Mouse (Mus musculus) cerebral cortex, adult 2 months (tissue): ENCODE data around the gene Hist2h3b.

Experiments
- WGBS: fragments of 180-500 bp; shearing (Covaris S2); methylation state at CpG from one replicate; pipeline ENCODE4 v1.1.7; 2018; 5-methylcytosine and 5-hydroxymethylcytosine counted together

Hist2h3b gene

GRCm38 (mm10) chr3:96268051-96268775 is at the start of gene Hist2h3b:
Gene Hist2h3b, plus strand, starts transcription at chr3:96268654.
- 6% methylated on average over 30 of the region's 30 CpGs for WGBS

GRCm38 (mm10) chr3:96219191-96219641 is 49.2 kb upstream of the Hist2h3b start:
- WGBS: under 1% methylated on average over 12 of the region's 12 CpGs

DNA sequence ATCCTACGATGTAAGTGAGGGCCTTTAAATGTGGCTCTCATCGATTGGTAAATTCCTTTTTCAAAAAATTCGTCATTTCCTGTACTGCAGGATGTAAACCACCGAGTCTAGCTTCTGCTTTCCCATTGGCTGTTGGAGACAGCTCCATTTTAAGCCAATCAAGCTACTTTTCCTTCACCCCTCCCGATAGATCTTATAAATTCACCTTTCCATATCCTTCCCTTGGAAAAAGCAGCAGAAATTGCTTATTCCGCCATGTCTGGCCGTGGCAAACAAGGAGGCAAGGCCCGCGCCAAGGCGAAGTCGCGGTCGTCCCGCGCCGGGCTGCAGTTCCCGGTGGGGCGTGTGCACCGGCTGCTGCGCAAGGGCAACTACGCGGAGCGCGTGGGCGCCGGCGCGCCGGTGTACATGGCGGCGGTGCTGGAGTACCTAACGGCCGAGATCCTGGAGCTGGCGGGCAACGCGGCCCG is 48.8 kb upstream of the Hist2h3b start, which contains the start of the genes Bola1 and Hist2h2ab:
Gene Bola1 (minus strand): TSS at position 49 of the 470 bp plus-strand sequence.
Gene Hist2h2ab (plus strand): TSS at position 205 of the 470 bp plus-strand sequence.
- under 1% methylated on average over 36 of the region's 37 CpGs for WGBS

- under 1% methylated on average over 34 of the region's 47 CpGs for WGBS
These were observed 48.2 kb upstream of the Hist2h3b start for GRCm38 (mm10) chr3:96220131-96220764.

GRCm38 (mm10) chr3:96220765-96221639 is 47.5 kb upstream of the Hist2h3b start, which contains the start of the genes Hist2h2ac and Hist2h2be:
Gene Hist2h2ac, minus strand, starts transcription at chr3:96220880.
Gene Hist2h2be, plus strand, starts transcription at chr3:96221119.
- under 1% methylated on average over 43 of the region's 43 CpGs for WGBS

DNA sequence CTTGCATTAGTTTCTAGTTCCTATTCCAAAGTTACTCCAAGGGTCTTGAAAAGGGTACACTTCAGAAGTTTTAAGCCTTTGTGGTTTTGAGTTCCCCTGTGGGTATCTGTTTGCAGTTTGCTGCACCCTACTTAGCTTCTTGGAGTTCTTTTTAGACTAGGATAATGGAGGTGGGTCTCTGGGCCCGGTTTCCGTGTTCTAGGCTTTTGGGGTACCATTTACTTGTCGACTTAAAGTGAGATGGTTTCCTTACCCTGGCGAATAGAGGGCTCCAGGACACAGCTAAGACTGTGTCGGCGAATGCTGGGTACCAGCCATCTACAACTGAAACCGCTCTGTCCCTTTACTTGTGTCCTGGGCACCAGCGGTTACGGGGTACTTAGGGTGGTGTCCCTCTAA is 46.8 kb upstream of the Hist2h3b start:
- 16% methylated on average over 9 of the region's 9 CpGs for WGBS

GRCm38 (mm10) chr3:96222774-96223173 is 45.7 kb upstream of the Hist2h3b start:
- WGBS: 64% methylated on average over 4 of the region's 4 CpGs

DNA sequence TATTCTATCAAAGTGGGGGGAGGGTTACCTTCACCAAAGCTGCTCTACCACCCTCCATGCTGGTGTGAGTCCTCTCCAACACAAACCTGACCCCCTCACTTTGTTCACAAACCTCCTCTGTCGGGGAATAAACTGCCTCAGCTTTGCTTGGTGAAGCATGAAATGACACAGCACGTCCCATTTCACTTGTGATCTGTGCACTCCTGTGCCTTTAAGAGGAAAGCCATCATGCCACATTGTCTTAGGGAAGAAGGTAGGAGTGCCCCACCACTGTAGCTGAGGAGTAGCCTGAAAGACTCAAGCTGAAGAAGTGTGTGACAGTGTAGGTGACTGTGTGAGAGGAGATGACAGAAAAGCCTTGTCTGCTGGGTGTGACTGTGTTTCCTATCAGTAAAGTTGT is 43.0 kb upstream of the Hist2h3b start:
- WGBS: 65% methylated on average over 2 of the region's 2 CpGs

DNA sequence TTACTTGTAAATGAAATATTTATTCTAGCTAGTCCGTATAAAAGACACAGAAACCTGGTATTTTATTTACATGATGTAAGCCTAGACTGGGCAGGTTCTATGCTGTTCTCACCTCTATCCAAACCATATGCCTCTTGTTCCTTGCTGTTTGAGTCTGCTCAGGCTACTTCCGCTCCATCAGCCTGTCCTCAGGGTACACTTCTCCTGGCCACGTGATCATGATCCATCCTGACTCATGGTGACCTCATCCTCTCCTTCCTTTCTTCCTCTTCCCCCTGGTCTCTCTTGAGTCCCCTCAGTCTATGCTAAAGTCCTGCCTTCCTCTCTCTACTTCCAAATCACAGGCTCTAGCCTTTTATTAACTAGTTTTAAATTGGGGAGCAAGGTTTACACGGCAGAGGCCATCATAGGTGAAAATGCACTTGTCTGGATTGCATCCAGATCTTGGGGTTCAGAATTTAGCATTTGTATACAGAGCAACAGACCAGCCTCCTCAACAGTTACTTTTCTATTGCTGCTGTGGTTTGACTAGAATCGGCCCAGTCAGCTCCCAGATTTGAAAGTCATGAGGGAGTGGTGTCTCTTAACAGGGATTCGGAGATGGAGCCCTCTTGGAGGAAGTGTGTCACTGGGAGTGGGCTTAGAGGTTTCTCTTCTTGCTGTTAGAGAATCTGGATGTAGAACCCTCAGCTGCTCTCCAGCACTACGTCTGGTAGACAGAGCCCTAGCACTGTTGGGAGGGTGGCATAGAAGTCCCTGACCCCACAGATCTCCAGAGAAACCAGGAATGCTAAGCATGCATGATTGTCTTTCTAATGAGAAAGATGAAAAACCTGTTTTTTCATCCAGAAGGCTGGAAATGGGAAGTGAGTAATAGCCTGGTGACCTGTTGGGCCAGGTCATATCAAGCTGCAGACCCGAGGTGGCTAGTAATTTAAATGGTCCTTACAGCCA is 41.5 kb upstream of the Hist2h3b start:
- 72% methylated on average over 8 of the region's 8 CpGs for WGBS

DNA sequence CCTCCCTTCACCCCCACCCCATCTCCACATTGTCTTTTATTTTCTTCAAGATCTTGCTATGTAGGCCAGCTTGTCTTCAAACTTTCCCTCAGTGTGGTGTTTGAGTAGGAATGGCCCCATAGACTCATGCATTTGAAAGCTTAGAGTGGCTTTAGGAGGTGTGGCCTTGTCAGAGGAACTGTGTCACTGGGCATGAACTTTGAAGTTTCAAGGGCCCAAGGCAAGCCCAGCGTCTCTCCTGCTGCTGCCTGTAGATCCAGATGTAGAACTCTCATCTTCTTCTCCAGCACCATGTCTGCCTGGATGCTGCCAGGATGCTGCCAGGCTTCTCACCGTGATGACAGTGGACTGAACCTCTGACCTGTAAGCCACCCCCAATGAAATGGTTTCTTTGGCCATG is 39.6 kb upstream of the Hist2h3b start:
- WGBS: 82% methylated on average over 2 of the region's 2 CpGs

GRCm38 (mm10) chr3:96230404-96230803 is 38.0 kb upstream of the Hist2h3b start:
- 79% methylated on average over 2 of the region's 2 CpGs for WGBS

DNA sequence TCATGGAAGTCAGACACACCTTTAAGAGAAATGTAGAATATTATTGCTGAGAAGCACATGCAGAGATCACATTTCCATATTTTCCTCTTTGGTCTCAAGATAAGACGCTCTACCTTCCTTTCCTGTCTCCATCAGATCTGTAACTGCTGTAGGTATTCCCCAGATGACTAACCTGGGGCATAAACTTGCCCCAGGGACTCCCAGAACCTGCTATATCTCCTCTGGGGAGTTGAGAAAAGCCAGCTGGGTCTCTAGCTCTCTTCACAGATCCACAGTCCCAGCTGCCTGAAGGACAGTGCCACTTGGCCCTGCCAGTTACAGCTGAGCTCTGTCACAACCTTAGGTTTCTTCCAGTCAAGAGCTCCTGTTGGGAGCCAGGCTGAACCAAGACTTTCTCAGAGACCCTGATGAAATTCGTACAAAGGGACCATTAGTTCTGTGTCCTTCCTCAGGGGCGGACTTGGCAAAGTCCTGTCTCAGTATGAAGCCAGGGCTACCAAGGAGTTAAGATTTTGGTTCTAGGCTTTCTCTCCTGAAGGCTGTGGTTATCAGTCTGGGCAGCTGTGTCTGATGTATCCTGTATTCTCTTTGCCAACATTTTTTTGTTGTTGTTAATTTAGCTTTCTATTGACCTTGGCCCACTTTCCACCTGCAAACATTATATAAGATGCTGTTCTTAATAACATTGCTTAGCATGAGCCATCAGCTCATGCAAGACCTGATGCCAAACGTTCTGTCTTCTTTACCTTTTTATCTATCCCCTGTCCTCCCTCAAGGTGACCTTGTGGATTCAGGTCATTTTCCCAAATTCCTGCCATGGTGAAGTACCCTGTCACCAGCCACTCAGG is 37.3 kb upstream of the Hist2h3b start:
- 77% methylated on average over 4 of the region's 4 CpGs for WGBS

DNA sequence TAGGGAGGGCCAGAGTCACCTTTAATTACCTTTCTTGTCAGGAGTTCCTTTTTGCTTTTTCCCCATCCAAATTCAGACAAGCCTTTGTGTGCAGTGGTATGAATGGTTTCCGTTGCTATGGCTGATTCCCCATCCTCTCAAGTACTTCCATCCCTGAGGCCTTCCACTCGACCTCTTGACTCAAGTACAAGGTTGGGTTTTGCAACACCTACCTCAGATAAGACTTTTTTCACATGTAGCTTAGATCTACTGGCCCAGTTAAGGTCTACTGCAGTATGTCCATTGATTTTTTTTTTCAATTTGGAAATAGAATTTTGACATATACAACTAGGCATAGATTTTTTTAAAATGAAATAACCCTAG is 36.7 kb upstream of the Hist2h3b start:
- 68% methylated on average over 2 of the region's 2 CpGs for whole genome bisulfite sequencing

- 71% methylated on average over 2 of the region's 2 CpGs for WGBS
These were observed 33.5 kb upstream of the Hist2h3b start for GRCm38 (mm10) chr3:96234914-96235313.

DNA sequence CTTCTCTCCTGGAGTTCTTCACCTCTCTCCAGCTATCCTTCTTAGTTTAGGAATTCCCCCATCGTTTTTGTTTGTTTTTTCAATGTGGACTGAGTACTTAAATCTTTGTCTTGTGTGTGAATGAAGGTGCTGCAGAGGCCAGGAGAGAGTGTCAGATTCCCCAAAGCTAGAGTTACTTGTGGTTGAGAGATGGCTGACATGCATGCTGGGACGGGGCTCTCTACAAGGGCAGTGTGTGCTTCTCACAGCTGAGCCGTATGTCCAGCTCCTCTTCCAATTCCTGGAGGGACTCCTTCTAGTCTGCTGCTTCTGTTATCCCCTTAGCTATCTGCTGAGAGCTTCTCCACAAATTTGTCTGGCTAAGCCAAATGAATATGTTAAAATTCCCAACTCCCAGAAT is 32.6 kb upstream of the Hist2h3b start:
- WGBS: 57% methylated on average over 3 of the region's 3 CpGs

GRCm38 (mm10) chr3:96236834-96237334 is 31.6 kb upstream of the Hist2h3b start:
- WGBS: 89% methylated on average over 4 of the region's 4 CpGs

DNA sequence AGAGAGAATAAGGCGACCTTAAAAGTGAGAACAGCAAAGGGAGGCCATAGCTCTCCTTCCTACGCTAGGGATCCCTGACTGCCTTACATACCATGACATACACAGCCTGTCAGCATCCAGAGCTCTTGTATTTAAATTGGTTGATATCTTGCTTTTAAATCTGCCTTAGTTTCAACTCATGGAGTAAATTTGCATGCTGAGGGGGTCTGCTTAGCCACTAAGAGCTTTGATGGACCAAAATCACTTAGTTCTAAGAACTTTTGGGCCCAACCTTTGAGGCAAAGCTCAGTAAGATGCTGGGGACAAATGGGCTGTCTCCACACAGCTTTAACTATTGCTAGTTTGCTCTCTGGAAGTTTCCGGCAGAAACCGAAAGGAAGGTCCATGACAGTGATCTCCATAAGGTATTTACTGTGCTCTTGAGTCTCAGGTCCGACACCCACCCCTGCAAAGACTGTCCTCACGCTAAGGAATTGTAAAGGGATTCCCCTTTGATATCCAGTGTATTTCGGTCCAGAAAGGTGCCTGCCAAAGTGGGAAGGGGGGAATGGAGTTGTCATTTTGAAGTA is 31.0 kb upstream of the Hist2h3b start:
- WGBS: 80% methylated on average over 7 of the region's 7 CpGs

GRCm38 (mm10) chr3:96237904-96238511 is 30.4 kb upstream of the Hist2h3b start:
- WGBS: 22% methylated on average over 12 of the region's 12 CpGs
